Mouse (Mus musculus): Measurements from ENCODE around the gene Arhgap31. TPM values are rescaled to one million over a fixed set of nuclear protein-coding genes. Genes with fewer than 3 reads are reported as not detected.

Arhgap31 gene
- polyA plus RNA-seq, 1 experiment = 36.1 TPM

DNA sequence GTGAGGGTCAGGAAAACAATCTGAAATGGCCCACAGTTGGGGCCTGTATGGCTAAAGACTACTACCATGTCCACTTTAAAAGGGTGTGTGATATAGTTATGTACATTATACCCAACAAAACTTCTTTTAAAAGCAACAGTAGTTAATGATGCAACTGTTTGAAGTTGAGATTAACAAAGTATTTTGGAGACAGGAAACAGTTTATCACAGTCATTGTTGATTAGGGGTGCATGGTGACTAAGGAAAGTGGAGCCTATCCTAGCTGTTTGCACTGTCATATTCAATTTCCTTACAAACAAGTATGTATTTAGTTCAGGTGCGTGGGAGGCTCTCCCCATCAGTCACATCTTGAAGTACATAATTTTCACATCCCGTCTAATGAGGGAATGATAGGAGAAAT, 47.1 kb downstream of the Arhgap31 start:
- H3K4me3 ChIP-seq (ENCODE audit: insufficient read depth, low read length) = no peak overlapping the region

DNA sequence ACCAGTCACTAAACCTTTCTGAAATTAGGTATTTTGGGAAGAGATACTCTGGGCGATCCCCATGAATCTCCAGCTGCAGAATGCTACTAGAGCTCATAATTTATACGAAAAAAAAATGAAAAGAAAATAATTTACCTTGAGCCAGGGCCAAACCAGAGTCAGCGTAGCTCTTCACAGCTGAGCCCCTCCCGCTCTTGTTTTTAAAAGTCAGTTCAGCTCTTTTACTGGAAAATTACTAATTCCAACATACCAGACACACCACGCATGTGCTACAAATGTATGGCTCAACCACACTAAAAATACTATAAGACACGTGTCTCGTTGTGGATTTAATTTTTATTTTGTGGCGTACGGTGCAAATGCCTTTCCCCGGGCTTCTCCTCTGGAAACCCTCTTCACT, 50.5 kb downstream of the Arhgap31 start:
- no peak overlapping the region for H3K27ac ChIP-seq (ENCODE audit: insufficient read depth, low read depth, low read length)
- H3K4me1 ChIP-seq (ENCODE audit: control insufficient read depth, insufficient read depth, low read length) = peaks cover 5% of the 10 kb centered on the region
- no peak for TF ChIP-seq POLR2A (IDR thresholded peaks at IDR 0.05; ENCODE audit: borderline replicate concordance, low read depth, low read length)
- TF ChIP-seq CTCF (IDR thresholded peaks at IDR 0.05; ENCODE audit: low read depth, low read length) = no peak
- no peak overlapping the region for H3K4me3 ChIP-seq (ENCODE audit: insufficient read depth, low read length)

More for the DNA sequence above, 47.1 kb downstream of the Arhgap31 start:
- H3K27ac ChIP-seq (ENCODE audit: insufficient read depth, low read depth, low read length) = no peak overlapping the region
- TF ChIP-seq CTCF (IDR thresholded peaks at IDR 0.05; ENCODE audit: low read depth, low read length) (no peak), POLR2A (IDR thresholded peaks at IDR 0.05; ENCODE audit: borderline replicate concordance, low read depth, low read length) (no peak)
- peaks cover 6% of the 10 kb centered on the region for H3K4me1 ChIP-seq (ENCODE audit: control insufficient read depth, insufficient read depth, low read length)

DNA sequence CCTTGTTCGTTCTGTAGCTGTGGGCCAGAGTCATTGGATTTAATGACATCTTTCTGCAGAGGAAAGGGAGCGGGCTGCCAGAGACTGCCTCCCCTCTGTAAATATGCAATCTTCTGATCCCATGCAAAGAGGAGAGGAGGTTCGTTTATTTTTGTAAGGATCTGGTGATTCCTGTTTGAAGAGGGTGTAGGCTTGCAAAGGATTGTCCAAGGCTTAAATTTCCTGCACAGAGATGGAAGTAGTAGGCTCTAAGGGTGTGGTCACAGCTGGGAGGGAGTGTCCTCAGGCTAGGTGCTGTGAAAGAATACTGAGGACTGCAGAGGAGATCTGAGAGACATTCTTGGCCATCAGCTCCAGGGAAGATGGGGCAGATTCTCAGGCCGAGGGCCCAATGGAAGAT, 58.8 kb downstream of the Arhgap31 start:
- no peak overlapping the region for H3K27ac ChIP-seq (ENCODE audit: insufficient read depth, low read depth, low read length)
- no peak overlapping the region for H3K4me3 ChIP-seq (ENCODE audit: insufficient read depth, low read length)
- H3K4me1 ChIP-seq (ENCODE audit: control insufficient read depth, insufficient read depth, low read length) = no peaks in the 10 kb centered on the region; the same call in 1 of the 2 replicates
- TF ChIP-seq CTCF (IDR thresholded peaks at IDR 0.05; ENCODE audit: low read depth, low read length) (no peak), POLR2A (IDR thresholded peaks at IDR 0.05; ENCODE audit: borderline replicate concordance, low read depth, low read length) (no peak)

DNA sequence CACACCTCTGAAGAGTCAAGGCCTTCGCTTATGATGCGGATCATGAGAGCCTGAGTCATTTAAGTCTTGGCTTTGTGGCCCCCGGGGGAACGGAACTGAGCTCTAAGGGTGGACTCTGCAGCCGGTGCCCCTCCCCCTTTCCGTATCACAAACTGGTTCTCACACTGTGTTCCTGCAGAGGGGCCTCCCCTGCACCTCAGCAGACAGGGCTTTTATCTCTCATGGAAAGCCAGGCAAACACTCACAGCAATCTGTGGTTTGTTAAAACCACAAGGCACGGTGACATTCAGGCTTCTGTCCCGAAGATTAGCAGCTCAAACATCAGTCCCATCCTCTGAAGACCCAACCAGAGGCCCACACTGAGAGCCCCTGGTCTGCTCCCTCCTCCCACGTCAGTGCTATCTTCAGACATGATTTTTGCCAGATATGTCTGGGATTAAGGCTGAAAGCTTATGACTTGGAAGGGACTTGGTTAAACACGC, 59.6 kb downstream of the Arhgap31 start:
- Histone ChIP-seq H3K27ac (ENCODE audit: insufficient read depth, low read depth, low read length) (no peak overlapping the region), H3K4me1 (ENCODE audit: control insufficient read depth, insufficient read depth, low read length) (no peaks in the 10 kb centered on the region; the same call in 1 of the 2 replicates)

DNA sequence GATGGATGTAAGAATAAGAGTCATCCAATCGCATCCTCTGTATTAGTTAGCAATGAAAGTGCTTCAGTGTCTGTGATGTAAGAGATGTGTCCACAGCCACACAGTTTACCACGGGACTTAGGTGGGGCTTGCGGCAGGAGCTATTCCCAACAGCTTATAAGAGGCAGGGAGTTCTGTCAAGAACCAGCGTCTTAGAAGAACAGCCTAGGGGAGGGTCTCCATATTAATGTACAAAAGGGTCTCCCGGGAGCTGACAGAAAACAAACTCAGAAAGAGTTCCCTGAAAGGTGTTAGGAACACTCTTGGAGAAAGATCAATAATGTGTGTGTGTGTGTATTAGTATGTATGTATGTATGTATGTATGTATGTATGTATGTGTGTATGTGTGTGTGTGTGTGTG, 60.4 kb downstream of the Arhgap31 start:
- TF ChIP-seq CTCF (IDR thresholded peaks at IDR 0.05; ENCODE audit: low read depth, low read length) (no peak), POLR2A (IDR thresholded peaks at IDR 0.05; ENCODE audit: borderline replicate concordance, low read depth, low read length) (no peak)
- H3K4me3 ChIP-seq (ENCODE audit: insufficient read depth, low read length) = no peak overlapping the region
- no peak overlapping the region for H3K27ac ChIP-seq (ENCODE audit: insufficient read depth, low read depth, low read length)
- no peaks in the 10 kb centered on the region; the same call in 1 of the 2 replicates for H3K4me1 ChIP-seq (ENCODE audit: control insufficient read depth, insufficient read depth, low read length)

More for the DNA sequence above, 59.6 kb downstream of the Arhgap31 start:
- no peak overlapping the region for H3K4me3 ChIP-seq (ENCODE audit: insufficient read depth, low read length)
- no peak for TF ChIP-seq POLR2A (IDR thresholded peaks at IDR 0.05; ENCODE audit: borderline replicate concordance, low read depth, low read length)
- TF ChIP-seq CTCF (IDR thresholded peaks at IDR 0.05; ENCODE audit: low read depth, low read length) = no peak

DNA sequence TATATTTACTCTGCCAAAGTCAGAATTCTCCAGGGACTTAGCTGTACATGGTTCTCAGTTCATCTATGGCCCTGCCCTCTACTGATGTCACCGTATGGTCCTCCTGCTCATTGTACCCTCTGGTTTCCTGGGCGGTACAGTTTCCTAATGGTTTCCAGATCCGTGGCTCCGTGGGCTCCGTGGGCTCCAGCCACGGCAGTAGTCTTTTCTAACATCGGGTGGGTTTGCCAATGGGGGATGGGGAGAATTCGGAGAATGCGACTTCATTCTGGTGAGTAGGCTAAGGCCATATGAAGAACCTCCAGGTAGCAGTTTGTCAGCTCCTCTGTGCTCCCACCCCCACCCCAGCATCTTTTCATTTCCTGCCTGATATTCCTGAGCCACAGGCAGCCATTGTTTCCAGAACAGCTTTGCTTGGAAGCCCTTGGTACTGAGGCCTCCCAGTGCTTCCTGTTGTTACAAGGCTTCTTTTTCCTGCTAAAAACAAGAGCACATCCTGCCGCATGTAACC, 61.3 kb downstream of the Arhgap31 start:
- H3K4me1 ChIP-seq (ENCODE audit: control insufficient read depth, insufficient read depth, low read length) = no peaks in the 10 kb centered on the region; the same call in 1 of the 2 replicates
- no peak overlapping the region for H3K4me3 ChIP-seq (ENCODE audit: insufficient read depth, low read length)
- H3K27ac ChIP-seq (ENCODE audit: insufficient read depth, low read depth, low read length) = no peak overlapping the region
- TF ChIP-seq CTCF (IDR thresholded peaks at IDR 0.05; ENCODE audit: low read depth, low read length) (no peak), POLR2A (IDR thresholded peaks at IDR 0.05; ENCODE audit: borderline replicate concordance, low read depth, low read length) (no peak)

DNA sequence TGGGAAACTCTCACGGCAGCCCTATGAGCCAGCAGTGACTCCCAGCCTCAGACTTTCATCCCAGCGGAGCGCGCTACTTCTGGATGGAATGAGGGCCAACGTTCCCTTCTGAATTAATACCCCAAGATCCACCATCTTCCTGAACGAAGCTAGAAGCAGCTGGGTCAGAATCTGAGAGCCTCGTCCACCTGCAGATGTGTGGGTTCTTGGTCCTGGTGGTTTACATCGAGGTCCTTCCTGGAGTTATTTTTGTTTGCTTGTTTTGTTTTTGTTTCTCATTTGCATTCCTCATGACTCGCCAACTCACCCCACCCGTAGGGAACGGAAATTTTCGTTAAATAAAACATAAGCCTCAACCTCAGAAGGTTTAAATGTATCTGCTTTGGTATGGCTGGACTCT, 61.8 kb downstream of the Arhgap31 start:
- no peaks in the 10 kb centered on the region; the same call in 1 of the 2 replicates for H3K4me1 ChIP-seq (ENCODE audit: control insufficient read depth, insufficient read depth, low read length)
- TF ChIP-seq POLR2A (IDR thresholded peaks at IDR 0.05; ENCODE audit: borderline replicate concordance, low read depth, low read length) = no peak
- no peak for TF ChIP-seq CTCF (IDR thresholded peaks at IDR 0.05; ENCODE audit: low read depth, low read length)
- H3K27ac ChIP-seq (ENCODE audit: insufficient read depth, low read depth, low read length) = no peak overlapping the region
- H3K4me3 ChIP-seq (ENCODE audit: insufficient read depth, low read length) = no peak overlapping the region

DNA sequence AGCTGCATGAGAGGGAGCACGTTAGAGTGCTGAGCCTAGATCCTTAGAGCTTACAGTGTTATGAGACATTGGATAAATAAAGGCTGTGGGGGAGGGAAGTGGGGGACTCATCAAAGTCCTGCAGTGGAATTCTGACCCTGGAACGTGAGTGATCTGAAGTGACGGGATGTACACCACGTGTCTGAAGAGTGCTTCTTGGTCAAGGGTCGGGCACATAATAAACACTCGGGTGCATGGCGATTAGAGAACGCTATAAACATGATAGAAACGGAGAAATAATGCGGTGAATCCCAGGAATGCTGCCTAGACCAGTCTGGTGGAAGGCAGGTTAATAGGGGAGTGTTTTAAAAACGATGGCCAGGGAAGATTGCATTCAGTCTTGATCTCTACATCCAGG, 63.6 kb downstream of the Arhgap31 start:
- TF ChIP-seq POLR2A (IDR thresholded peaks at IDR 0.05; ENCODE audit: borderline replicate concordance, low read depth, low read length) (no peak), CTCF (IDR thresholded peaks at IDR 0.05; ENCODE audit: low read depth, low read length) (no peak)
- no peak overlapping the region for H3K27ac ChIP-seq (ENCODE audit: insufficient read depth, low read depth, low read length)

DNA sequence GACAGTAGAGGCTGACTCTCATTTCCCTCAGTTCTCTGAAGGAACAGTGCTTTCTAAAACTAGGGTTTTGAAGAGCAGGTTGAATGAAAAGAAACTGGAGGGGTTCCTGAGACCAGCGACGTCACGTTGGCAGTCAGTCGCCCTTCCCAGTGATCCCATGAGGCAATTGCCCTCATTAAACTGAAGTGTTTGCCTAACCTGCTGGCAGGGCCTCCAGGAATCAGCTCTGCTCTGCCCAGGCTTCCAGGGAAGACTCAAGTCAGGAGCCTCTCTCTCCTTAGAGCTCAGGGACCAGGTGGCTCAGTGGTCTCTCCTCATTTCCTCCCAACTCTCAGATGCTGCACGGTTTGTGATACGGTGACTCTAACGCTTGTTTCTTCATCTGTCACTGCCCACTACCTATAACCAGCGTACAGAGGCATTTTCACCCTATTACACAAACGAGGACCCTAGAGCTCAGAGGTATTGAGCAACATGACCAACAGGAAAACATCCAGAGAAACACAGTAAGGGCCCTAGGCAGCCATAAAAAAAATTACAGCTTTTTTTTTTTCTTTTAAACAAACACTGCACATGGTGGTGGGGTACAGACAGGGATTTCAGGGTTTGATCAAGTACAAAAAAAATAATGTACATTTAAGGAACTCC, 64.2 kb downstream of the Arhgap31 start:
- Histone ChIP-seq H3K27ac (ENCODE audit: insufficient read depth, low read depth, low read length) (no peak overlapping the region), H3K4me3 (ENCODE audit: insufficient read depth, low read length) (no peak overlapping the region), H3K4me1 (ENCODE audit: control insufficient read depth, insufficient read depth, low read length) (no peaks in the 10 kb centered on the region)
- no peak for TF ChIP-seq CTCF (IDR thresholded peaks at IDR 0.05; ENCODE audit: low read depth, low read length)
- no peak for TF ChIP-seq POLR2A (IDR thresholded peaks at IDR 0.05; ENCODE audit: borderline replicate concordance, low read depth, low read length)

More for the DNA sequence above, 63.6 kb downstream of the Arhgap31 start:
- no peaks in the 10 kb centered on the region for H3K4me1 ChIP-seq (ENCODE audit: control insufficient read depth, insufficient read depth, low read length)
- no peak overlapping the region for H3K4me3 ChIP-seq (ENCODE audit: insufficient read depth, low read length)

DNA sequence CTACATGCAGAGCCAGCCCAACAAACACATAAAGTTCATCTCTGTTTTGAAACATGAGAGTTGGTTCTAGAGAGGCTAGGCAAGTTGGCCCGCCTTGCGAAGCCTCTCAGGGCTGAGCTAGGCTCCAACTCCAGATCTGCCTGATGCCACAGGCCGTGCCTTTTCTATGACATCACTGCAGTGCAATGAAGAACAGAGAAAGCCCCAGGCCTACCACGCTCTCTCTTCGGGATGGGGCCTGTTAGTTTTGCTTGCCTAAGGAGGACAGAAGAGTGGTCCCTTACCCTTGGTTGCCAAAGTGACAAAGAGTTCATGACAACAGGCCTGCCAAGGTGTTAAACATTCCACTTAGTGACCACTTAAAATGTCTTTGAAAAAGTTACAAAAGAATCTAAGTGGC, 64.9 kb downstream of the Arhgap31 start:
- Histone ChIP-seq H3K27ac (ENCODE audit: insufficient read depth, low read depth, low read length) (no peak overlapping the region), H3K4me3 (ENCODE audit: insufficient read depth, low read length) (no peak overlapping the region), H3K4me1 (ENCODE audit: control insufficient read depth, insufficient read depth, low read length) (no peaks in the 10 kb centered on the region)
- no peak for TF ChIP-seq CTCF (IDR thresholded peaks at IDR 0.05; ENCODE audit: low read depth, low read length)
- TF ChIP-seq POLR2A (IDR thresholded peaks at IDR 0.05; ENCODE audit: borderline replicate concordance, low read depth, low read length) = no peak
